Mouse (Mus musculus): ENCODE measurements at regions not wholly inside any gene's neighbourhood (a gene's known extent, or its start where the extent isn't known, plus 50 kb on each side); places are given as distances from the start of the nearest gene placed in this dataset.

GRCm38 (mm10) chr2:50463799-50464198, 167.2 kb upstream of the Mmadhc start:
- in situ Hi-C loops (cut with MboI; ENCODE audit: low pct_unique_long_range_greater_than_20kb in 1 of 2, low sequenced_read_pairs in 2 of 2, unreplicated experiment in 1 of 2) = no loop called here

DNA sequence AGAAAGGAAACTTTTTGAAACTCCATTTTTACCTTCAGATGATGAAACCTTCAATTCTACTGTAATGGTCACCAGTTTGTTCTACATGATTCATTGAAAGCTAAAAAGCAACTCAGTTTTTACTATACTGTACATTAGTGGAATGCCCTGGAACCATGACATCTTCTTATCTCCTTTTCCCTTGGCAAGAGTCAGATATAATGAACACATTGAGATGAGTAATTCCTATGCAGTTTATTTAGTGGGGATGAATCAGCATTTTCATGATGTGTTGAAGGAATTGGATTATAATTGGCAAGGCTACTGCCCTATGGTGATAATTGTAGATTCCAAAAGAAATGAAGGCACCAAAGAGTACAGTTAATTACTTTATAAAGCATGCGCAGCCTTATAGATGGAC, 165.8 kb upstream of the Mmadhc start:
- in situ Hi-C loops (cut with MboI; ENCODE audit: low pct_unique_long_range_greater_than_20kb in 1 of 2, low sequenced_read_pairs in 2 of 2, unreplicated experiment in 1 of 2) = no loop called here

DNA sequence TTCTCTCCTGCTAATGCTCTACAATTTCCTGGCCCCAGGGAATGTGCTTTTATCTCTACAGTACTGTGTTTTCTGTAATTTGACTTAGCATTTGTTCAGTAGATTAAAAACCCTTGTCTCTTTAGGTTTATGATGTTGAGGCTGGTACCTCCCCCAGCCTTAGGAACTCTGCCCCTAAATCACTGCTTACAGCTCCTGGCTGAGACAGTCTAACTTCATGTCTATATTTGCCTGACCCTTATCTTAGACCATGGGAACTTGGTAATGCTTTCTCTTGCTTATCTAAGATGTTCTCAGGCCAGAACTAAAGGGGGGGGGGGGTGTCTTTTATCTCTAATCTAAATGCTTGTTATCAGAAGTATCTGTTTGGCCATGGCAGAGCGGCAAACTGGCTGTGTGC, 160.1 kb upstream of the Mmadhc start:
- in situ Hi-C loops (cut with MboI; ENCODE audit: low pct_unique_long_range_greater_than_20kb in 1 of 2, low sequenced_read_pairs in 2 of 2, unreplicated experiment in 1 of 2) = no loop called here

GRCm38 (mm10) chr2:50448117-50448516, 151.5 kb upstream of the Mmadhc start:
- in situ Hi-C loops (cut with MboI; ENCODE audit: low pct_unique_long_range_greater_than_20kb in 1 of 2, low sequenced_read_pairs in 2 of 2, unreplicated experiment in 1 of 2) = no loop called here

DNA sequence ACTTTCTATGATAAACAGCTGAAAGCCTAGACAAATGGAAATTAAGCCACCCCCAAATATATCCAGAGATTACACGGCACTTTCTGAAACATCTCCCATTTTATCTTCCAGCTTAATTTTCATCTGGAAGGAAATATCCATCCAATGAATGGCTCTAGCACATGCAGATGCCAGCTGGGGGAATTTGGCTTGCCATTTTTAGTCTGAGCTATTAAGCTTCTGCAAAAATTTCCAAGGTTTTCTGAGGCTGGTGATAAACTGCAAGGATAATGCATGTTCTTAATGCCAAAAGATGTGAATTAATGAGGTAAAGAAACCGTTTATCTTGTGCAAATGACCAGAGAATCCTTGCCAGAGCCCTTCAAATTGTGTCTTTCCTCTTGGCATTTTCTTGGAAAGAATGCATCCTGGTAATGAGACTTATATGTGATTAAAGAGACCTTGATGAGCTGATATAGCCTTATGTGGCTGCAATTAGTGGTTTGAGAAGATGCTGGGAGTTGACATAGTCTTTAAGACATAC, 149.4 kb upstream of the Mmadhc start:
- in situ Hi-C loops (cut with MboI; ENCODE audit: low pct_unique_long_range_greater_than_20kb in 1 of 2, low sequenced_read_pairs in 2 of 2, unreplicated experiment in 1 of 2) = no loop called here

DNA sequence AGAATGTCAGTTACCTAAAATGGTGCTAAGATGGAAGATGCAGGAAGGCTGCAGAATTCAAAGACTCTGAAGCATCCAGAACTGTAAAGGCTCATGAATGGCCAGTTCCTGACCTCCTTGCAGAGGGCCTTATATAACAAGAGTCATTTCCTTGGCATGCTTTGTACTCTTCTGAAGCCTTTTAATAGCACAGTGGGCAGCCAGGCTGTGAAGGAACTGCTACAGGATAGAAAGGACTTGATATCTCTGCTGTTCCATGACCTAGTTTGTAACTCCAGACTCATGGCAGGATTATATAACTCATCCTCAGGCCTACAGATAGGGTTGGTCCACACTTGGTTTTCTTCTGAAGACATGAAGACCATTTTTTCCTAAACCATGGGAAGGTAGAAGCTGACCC, 143.7 kb upstream of the Mmadhc start:
- in situ Hi-C loops (cut with MboI; ENCODE audit: low pct_unique_long_range_greater_than_20kb in 1 of 2, low sequenced_read_pairs in 2 of 2, unreplicated experiment in 1 of 2) = no loop called here

DNA sequence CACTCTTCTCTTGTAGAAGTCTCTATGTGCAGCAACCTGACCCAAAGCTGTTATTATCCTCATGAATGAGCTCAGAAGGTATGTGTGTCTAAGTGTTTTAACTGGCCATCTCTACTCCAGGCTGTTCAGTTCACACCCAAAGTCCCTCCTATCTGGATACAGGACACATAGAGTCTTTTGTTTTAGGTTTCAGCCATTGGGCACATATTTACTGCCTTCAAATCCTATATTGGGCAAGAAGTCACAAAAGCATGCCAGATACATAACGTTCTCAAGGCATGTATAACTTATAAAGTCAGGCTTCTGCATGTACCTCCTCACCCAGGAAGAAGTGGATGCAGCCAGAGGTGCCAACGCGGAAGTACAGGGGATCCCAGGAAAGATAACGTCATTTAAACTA, 136.6 kb upstream of the Mmadhc start:
- in situ Hi-C loops (cut with MboI; ENCODE audit: low pct_unique_long_range_greater_than_20kb in 1 of 2, low sequenced_read_pairs in 2 of 2, unreplicated experiment in 1 of 2) = no loop called here

DNA sequence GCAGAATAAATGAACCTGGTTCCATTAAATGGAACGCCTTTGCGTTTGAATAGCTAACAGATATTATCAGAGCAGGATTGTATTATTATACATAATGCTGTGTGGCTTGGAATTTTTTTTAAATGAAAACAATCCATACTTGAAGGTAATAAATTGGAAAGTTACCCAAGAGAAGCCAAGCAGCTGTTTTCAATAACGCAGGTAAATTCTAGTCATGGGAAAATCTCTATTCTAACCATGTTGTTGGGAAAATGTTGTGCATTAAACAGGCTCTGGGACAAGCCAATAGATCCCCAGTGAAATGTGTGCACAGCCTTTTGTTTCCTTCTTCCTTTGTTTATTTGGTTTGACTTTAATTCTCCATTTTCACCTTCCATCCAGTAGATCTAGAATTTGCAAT, 128.6 kb upstream of the Mmadhc start:
- in situ Hi-C loops (cut with MboI; ENCODE audit: low pct_unique_long_range_greater_than_20kb in 1 of 2, low sequenced_read_pairs in 2 of 2, unreplicated experiment in 1 of 2) = no loop called here

DNA sequence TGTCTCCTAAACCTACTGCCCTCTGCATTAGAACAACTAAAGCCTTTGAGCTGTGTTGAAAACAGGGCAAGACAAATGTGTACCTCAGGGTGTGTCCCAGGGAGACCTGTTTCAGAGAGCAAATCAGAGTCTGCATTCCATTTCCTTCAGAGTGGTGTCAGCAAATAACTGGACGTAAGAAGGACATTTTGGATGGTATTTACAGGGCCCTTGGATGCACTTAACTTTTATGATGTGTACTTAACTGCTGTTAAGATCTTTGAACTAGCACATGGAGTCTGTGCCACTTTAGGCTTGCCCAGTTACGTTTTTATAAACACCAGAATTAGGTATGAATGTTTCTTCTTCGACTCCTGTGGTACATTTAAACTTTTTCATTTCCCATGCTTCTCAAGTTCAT, 123.0 kb upstream of the Mmadhc start:
- in situ Hi-C loops (cut with MboI; ENCODE audit: low pct_unique_long_range_greater_than_20kb in 1 of 2, low sequenced_read_pairs in 2 of 2, unreplicated experiment in 1 of 2) = no loop called here

DNA sequence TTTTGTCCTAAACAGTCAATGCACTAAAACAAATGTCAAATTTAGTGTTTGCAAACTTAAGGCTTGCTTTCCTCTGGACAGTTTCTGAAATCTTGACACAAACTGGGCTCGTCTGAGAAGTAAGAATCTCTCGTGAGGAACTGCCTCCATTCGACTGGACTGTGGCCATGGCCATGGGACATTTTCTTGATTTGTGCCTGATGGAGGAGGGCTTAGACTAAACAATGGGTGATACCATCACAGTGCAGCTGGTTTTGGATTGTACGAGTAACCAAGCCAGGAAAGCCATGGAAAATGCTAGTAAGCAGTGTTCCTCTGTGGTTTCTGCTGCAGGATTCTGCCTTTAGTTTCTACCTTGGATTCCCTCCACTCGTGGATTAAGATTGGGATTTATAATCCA, 121.0 kb upstream of the Mmadhc start:
- in situ Hi-C loops (cut with MboI; ENCODE audit: low pct_unique_long_range_greater_than_20kb in 1 of 2, low sequenced_read_pairs in 2 of 2, unreplicated experiment in 1 of 2) = no loop called here

DNA sequence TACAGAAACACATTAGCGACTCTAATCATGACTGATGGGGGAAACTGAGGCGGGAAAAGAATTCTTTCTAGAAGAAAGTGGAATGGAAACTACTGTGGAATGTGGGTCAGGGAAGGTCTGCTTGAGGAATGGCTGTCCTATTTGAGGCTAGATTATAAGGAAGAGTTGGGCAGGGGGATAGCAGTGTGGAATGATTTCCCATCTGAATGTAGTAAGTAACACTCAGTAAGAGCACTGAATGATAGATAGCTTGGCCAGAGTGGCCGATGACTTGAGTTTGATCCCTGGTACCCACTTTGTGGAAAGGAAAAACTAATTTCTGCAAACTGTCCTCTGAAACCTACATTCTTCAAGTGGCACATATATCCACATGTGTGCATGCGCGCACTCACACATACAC, 120.5 kb upstream of the Mmadhc start:
- in situ Hi-C loops (cut with MboI; ENCODE audit: low pct_unique_long_range_greater_than_20kb in 1 of 2, low sequenced_read_pairs in 2 of 2, unreplicated experiment in 1 of 2) = no loop called here

DNA sequence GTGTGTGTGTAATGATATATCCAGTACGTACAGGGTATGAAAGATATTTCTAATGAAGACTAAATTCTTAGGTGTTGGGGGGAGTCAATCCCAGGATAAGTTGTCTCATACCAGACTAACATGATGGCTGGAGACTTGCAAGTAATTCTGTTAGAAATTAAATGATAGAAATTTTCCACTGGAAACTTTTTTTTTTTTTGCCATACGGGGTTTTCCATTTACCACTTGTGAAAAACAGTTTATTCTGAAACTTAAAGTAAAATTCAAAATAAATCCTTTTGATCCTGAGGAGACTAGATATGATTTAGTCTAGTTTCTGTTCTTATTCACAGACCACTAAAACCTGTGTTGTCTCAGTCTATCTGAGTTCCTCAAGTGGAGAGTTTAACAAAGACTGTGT, 119.5 kb upstream of the Mmadhc start:
- in situ Hi-C loops (cut with MboI; ENCODE audit: low pct_unique_long_range_greater_than_20kb in 1 of 2, low sequenced_read_pairs in 2 of 2, unreplicated experiment in 1 of 2) = no loop called here

- in situ Hi-C loops (cut with MboI; ENCODE audit: low pct_unique_long_range_greater_than_20kb in 1 of 2, low sequenced_read_pairs in 2 of 2, unreplicated experiment in 1 of 2) = no loop called here
Observed at GRCm38 (mm10) chr2:50405932-50406331, 109.3 kb upstream of the Mmadhc start.

DNA sequence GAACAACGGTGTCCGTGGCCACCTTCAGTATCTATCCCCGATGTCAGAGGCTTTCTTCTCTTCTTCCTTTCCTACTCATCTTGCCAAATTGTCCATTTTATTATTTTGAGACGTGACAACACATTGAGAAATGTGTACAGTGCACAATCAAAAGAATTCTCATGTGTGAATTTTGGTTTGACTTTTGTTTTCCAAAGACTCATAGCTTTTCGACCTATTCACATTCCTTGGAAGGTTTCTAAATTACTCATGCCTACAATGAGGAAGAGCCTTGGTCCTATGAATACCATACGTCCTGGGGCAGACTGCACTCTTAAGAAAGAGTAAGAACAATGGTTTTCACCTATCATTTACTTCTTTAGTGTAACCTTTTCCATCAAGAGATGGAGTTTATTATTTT, 106.5 kb upstream of the Mmadhc start:
- in situ Hi-C loops (cut with MboI; ENCODE audit: low pct_unique_long_range_greater_than_20kb in 1 of 2, low sequenced_read_pairs in 2 of 2, unreplicated experiment in 1 of 2) = no loop called here

DNA sequence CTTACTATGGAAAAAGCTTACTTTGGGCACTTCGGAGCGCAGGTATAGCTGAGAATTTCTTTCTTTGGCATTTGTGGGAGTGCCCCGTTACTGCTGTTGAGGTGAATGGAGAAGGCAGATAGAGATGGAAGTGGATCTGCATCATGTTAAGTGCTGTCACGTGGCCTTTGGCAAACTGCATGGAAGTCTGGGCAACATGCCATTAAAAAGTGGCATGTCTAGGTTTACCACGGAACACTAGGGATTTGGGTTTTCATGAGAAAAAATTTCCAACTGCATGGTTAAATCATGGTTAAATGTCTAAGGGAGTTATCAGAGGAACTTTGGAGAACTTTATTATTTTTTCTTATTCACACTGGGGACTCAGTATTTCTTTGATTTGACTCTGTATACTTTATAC, 102.0 kb upstream of the Mmadhc start:
- in situ Hi-C loops (cut with MboI; ENCODE audit: low pct_unique_long_range_greater_than_20kb in 1 of 2, low sequenced_read_pairs in 2 of 2, unreplicated experiment in 1 of 2) = no loop called here

- in situ Hi-C loops (cut with MboI; ENCODE audit: low pct_unique_long_range_greater_than_20kb in 1 of 2, low sequenced_read_pairs in 2 of 2, unreplicated experiment in 1 of 2) = no loop called here
Observed at GRCm38 (mm10) chr2:50377609-50378413, 81.2 kb upstream of the Mmadhc start.

DNA sequence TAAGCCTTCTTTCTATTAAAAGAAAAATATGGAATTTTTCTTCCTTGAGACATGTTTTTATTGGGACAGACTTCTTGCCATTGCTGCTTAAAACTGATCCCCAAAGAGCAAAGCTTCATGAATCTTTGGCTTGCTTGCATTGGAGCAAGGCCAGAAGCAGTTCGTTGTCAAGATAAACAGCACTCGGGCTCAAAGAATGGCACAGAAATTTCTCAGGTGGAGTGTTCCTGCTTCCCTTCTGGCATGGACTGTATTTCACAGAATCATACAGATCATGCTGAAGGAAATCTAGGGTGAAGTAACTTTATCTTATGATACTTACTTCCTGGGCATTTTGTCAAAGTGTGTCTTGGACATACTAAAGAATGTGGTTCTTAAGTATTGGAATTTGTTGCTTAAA, 77.0 kb upstream of the Mmadhc start:
- in situ Hi-C loops (cut with MboI; ENCODE audit: low pct_unique_long_range_greater_than_20kb in 1 of 2, low sequenced_read_pairs in 2 of 2, unreplicated experiment in 1 of 2) = no loop called here

DNA sequence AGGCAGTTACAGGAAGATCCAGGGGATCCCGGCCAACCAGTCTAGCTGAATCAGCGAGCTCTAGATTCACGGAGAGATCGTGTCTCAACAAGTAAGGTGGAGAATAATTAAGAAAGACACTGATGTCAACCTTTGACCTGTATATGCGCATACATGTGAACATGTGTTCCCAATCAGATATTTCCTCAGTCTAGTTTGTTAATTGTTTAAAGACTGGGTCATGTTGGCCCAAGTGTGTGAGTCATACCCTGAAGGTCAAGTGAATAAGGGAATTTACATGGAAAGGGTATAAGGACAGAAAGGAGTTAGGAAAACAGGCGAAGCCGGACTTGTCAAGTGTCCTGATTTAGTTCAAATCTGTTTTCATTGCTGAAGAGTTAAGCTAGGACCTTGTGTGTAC, 76.4 kb upstream of the Mmadhc start:
- in situ Hi-C loops (cut with MboI; ENCODE audit: low pct_unique_long_range_greater_than_20kb in 1 of 2, low sequenced_read_pairs in 2 of 2, unreplicated experiment in 1 of 2) = no loop called here

GRCm38 (mm10) chr2:50368831-50369230, 72.2 kb upstream of the Mmadhc start:
- in situ Hi-C loops (cut with MboI; ENCODE audit: low pct_unique_long_range_greater_than_20kb in 1 of 2, low sequenced_read_pairs in 2 of 2, unreplicated experiment in 1 of 2) = no loop called here

GRCm38 (mm10) chr2:50368351-50368750, 71.8 kb upstream of the Mmadhc start:
- in situ Hi-C loops (cut with MboI; ENCODE audit: low pct_unique_long_range_greater_than_20kb in 1 of 2, low sequenced_read_pairs in 2 of 2, unreplicated experiment in 1 of 2) = no loop called here
